Mouse (Mus musculus): Measurements from ENCODE around the gene Opn4.
A peak's percentile ranks its signal among the peaks of the same experiment; 100 is the strongest.

DNA sequence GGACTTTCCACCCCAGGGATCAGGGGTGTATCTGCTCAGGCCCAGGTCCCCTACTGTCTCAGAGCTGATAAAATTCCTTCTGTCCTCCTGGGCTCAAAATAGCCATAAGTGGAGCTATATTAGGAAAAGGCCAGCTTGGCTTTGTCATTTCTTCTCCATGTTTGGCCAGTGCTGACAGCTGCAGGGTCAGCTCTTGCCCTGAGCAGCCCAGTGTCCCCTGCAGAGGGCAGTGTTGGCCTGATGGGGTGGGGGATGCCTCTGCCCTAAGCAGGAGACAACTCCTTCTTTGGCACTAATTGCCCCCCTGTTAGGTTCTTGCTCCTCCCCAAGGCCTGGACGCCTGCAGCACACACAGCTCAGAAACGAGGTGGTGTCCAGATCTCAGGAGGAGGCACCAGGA, 25.9 kb downstream of the Opn4 start:
- TF ChIP-seq CTCF (IDR thresholded peaks at IDR 0.05; ENCODE audit: low read depth) (peak; percentile 43; the same call in 1 of the 2 replicates), EP300 (IDR thresholded peaks at IDR 0.05; ENCODE audit: low read depth) (no peak)

Measured in liver, embryonic 14.5 days (tissue).